Mouse (Mus musculus) embryonic facial prominence, embryonic 11.5 days (tissue): ENCODE measurements around the gene Mtx3. TPM values are rescaled to one million over a fixed set of nuclear protein-coding genes. Genes with fewer than 3 reads are reported as not detected.

Source experiments
- ATAC-seq: fragments of 200-750 bp; cut with Nextera tagmentation; replicated peaks from 2 replicates; pipeline ENCODE4 v1.8.0; 2017; ENCODE audit warnings: low read depth; ENCODE audit not compliant: insufficient number of reproducible peaks, low FRiP score, low TSS enrichment
- DNase-seq: peaks from one replicate; pipeline ENCODE4 v3.0.0-alpha.2; 2015; ENCODE audit warnings: low spot score
- H3K27ac ChIP-seq: fragments of 300-500 bp; sonication (generic); replicated peaks from 2 replicates; pipeline ENCODE4 v1.5.1; 2014; ENCODE audit warnings: mild to moderate bottlenecking, low read depth, low read length, control low read depth
- H3K27me3 ChIP-seq: fragments of 300-500 bp; sonication (generic); 2 replicates; pipeline ENCODE4 v1.6.1; 2014; ENCODE audit warnings: mild to moderate bottlenecking, low read length, moderate library complexity, mixed read lengths; ENCODE audit not compliant: control insufficient read depth, insufficient read depth
- H3K36me3 ChIP-seq: fragments of 300-500 bp; sonication (generic); replicated peaks from 2 replicates; pipeline ENCODE4 v1.6.1; 2014; ENCODE audit warnings: low read depth, mild to moderate bottlenecking, low read length, moderate library complexity, mixed read lengths; ENCODE audit not compliant: control insufficient read depth, insufficient read depth
- H3K4me1 ChIP-seq: fragments of 300-500 bp; sonication (generic); 2 replicates; pipeline ENCODE4 v1.6.1; 2014; ENCODE audit warnings: low read length, mixed read lengths; ENCODE audit not compliant: control insufficient read depth, insufficient read depth
- H3K4me2 ChIP-seq: fragments of 300-500 bp; sonication (generic); 2 replicates; pipeline ENCODE4 v1.6.1; 2014; ENCODE audit warnings: low read depth, mild to moderate bottlenecking, control low read depth, low read length, moderate library complexity
- H3K4me3 ChIP-seq: fragments of 300-500 bp; sonication (generic); 2 replicates; pipeline ENCODE4 v1.5.1; 2014; ENCODE audit warnings: low read depth, low read length, control low read depth
- H3K9ac ChIP-seq: fragments of 300-500 bp; sonication (generic); replicated peaks from 2 replicates; pipeline ENCODE4 v1.6.1; 2014; ENCODE audit warnings: mild to moderate bottlenecking, control low read depth, low read length
- H3K9me3 ChIP-seq: fragments of 300-500 bp; sonication (generic); replicated peaks from 2 replicates; pipeline ENCODE4 v1.6.1; 2016; ENCODE audit warnings: mild to moderate bottlenecking, low read length, inconsistent platforms, mixed read lengths; ENCODE audit not compliant: control insufficient read depth
- WGBS: fragments of 180-500 bp; shearing (Covaris S2); extraction: QIAGEN DNeasy Blood & Tissue Kit; methylation state at CpG from one replicate; pipeline ENCODE4 v1.1.7; 2014; 5-methylcytosine and 5-hydroxymethylcytosine counted together
- polyA plus RNA-seq: library from polyadenylated mRNA; unstranded; fragments of >200 nt; fragmentation: Nextera tagmentation; extraction: Ambion mirVana; gene quantifications from 2 replicates; pipeline ENCODE4 v1.2.1, GENCODE M21; 2014

Gene Mtx3
- polyA plus RNA-seq, 1 experiment from 2014 or later = 5.6 TPM

DNA sequence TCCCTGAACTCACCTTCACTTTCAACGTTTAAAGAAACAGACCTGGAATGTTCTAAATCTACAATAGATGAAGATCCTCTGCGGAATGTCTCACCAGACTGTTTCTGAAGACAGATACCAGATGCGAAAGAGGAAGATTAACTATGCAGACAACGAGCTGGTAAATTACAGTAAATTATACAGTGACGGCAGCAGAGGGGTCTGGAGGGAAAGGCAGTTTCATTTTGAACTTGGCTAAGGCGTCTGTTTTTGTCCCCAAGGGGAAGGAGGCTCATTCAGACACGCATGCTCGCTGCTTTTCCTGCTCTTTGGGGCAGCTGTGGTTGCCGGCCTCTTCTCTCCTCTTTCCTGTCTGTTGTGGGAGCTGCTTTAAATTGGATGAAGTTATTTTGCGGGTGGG lies 15.7 kb upstream of the Mtx3 start:
- no peaks in the 10 kb centered on the region for H3K4me1 ChIP-seq
- H3K9ac ChIP-seq = no peak overlapping the region
- no peak overlapping the region for H3K4me2 ChIP-seq
- peak; percentile 1 for DNase-seq
- H3K36me3 ChIP-seq = no peaks in the 10 kb centered on the region
- 55% methylated on average over 10 of the region's 10 CpGs for WGBS
- H3K27ac ChIP-seq = no peak overlapping the region
- no peaks in the 10 kb centered on the region for H3K9me3 ChIP-seq
- H3K27me3 ChIP-seq = no peaks in the 10 kb centered on the region
- H3K4me3 ChIP-seq = no peak overlapping the region
- ATAC-seq = no peak

DNA sequence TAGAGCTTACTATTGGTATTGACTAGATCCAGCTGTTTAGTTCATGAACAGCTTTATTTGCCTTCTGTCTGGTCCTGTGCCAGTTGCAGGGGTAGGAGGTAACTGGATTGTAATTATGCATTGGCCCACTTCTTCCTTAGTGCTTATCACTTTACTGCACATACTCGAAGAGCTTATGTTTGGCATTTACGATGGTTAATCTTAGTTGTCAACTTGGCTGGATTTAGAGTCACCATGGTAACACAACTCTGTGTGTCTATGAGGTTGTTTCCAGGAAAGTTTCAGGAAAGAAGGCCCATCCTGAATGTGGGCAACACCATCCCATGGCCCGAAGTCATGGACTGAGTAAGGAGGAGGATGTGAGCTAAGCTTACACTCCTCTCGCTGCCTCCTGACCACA lies 11.4 kb upstream of the Mtx3 start:
- no peak overlapping the region for H3K4me3 ChIP-seq
- no peaks in the 10 kb centered on the region for H3K36me3 ChIP-seq
- H3K4me1 ChIP-seq = no peaks in the 10 kb centered on the region
- 90% methylated on average over 4 of the region's 4 CpGs for WGBS
- no peak overlapping the region for H3K27ac ChIP-seq
- H3K27me3 ChIP-seq = no peaks in the 10 kb centered on the region
- H3K9me3 ChIP-seq = no peaks in the 10 kb centered on the region
- ATAC-seq (no peak), DNase-seq (no peak)
- H3K9ac ChIP-seq = no peak overlapping the region
- no peak overlapping the region for H3K4me2 ChIP-seq

- no peak for ATAC-seq
- no peak for DNase-seq
- Histone ChIP-seq H3K4me2 (no peak overlapping the region), H3K4me1 (no peaks in the 10 kb centered on the region), H3K9me3 (no peaks in the 10 kb centered on the region), H3K27ac (no peak overlapping the region), H3K27me3 (no peaks in the 10 kb centered on the region), H3K9ac (no peak overlapping the region), H3K4me3 (no peak overlapping the region), H3K36me3 (no peaks in the 10 kb centered on the region)
- 93% methylated on average over 4 of the region's 4 CpGs for WGBS
Observed at GRCm38 (mm10) chr13:92846438-92846837, 1.9 kb downstream of the Mtx3 start.

DNA sequence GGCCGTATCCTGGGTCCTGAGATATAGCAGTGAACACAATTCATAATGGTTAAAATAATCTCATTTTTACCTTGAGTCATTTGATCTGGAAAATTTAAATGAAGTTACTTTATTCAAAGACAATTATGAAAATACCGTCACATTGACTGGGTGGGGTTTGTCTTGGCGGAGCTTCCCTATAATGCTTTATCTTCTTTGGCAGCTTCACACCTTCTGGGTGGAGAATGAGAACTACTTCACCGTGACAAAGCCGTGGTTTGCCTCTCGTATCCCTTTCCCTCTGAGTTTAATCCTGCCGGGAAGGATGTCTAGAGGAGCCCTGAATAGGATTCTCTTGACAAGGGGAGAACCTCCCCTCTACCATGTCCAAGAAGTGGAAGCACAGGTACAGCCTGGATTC lies 2.8 kb downstream of the Mtx3 start:
- Histone ChIP-seq H3K9ac (no peak overlapping the region), H3K4me3 (no peak overlapping the region), H3K4me1 (no peaks in the 10 kb centered on the region), H3K27ac (no peak overlapping the region), H3K27me3 (no peaks in the 10 kb centered on the region), H3K9me3 (no peaks in the 10 kb centered on the region), H3K36me3 (no peaks in the 10 kb centered on the region), H3K4me2 (no peak overlapping the region)
- no peak for DNase-seq
- WGBS = 93% methylated on average over 7 of the region's 7 CpGs
- no peak for ATAC-seq

DNA sequence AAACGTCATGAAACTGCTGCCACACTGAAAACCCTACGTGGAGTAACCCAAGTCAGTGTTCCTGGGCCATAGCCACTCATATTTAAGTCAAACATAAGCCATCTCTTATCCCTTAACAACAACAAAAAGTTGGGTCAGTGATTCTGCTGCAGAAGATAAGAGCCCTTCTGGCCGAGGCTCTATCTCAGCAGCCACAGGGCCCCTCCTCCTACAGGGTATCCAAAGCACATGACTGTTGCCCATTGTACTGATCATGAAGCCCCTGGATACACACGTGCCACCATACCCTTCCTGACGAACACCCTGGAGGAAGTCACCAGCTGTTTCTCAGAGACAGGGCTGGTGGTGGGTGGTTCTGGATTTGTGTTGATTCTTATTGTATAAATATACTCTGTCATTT lies 3.4 kb downstream of the Mtx3 start:
- Histone ChIP-seq H3K4me3 (no peak overlapping the region), H3K9ac (no peak overlapping the region), H3K27ac (no peak overlapping the region), H3K4me2 (no peak overlapping the region), H3K9me3 (no peaks in the 10 kb centered on the region), H3K4me1 (no peaks in the 10 kb centered on the region), H3K36me3 (no peaks in the 10 kb centered on the region), H3K27me3 (no peaks in the 10 kb centered on the region)
- WGBS = 84% methylated on average over 5 of the region's 5 CpGs
- DNase-seq (no peak), ATAC-seq (no peak)

- Histone ChIP-seq H3K9me3 (no peaks in the 10 kb centered on the region), H3K27me3 (no peaks in the 10 kb centered on the region), H3K9ac (no peak overlapping the region), H3K4me1 (no peaks in the 10 kb centered on the region), H3K4me2 (no peak overlapping the region), H3K36me3 (no peaks in the 10 kb centered on the region), H3K27ac (no peak overlapping the region), H3K4me3 (no peak overlapping the region)
- DNase-seq (peak; percentile 13), ATAC-seq (no peak)
- WGBS = 79% methylated on average over 4 of the region's 4 CpGs
Observed at GRCm38 (mm10) chr13:92855901-92856300, 11.3 kb downstream of the Mtx3 start.

DNA sequence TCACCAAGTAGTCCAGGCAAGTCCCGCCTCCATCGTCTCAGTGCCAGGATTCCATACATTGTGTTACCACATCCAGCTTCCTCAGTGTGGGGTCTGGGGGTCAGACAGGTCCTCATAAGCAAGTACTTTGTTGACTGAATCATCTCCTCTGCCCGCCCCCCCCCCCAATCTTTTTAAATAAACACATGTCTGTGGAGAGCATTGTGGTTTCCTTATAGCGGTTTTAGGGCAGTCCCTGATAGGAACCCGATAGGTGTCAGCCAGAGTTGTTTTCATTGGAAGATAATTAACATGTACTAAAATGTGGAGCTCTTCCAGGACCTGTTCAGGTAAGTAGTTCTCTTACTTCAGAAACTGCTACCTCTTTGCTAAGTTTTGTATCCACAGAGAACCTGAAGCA lies 14.2 kb downstream of the Mtx3 start:
- Histone ChIP-seq H3K9me3 (no peaks in the 10 kb centered on the region), H3K27me3 (no peaks in the 10 kb centered on the region), H3K4me1 (no peaks in the 10 kb centered on the region), H3K27ac (no peak overlapping the region), H3K36me3 (no peaks in the 10 kb centered on the region), H3K4me3 (no peak overlapping the region), H3K4me2 (no peak overlapping the region), H3K9ac (no peak overlapping the region)
- no peak for ATAC-seq
- 82% methylated on average over 5 of the region's 5 CpGs for WGBS
- DNase-seq = no peak

- H3K9ac ChIP-seq = no peak overlapping the region
- 86% methylated on average over 4 of the region's 4 CpGs for WGBS
- no peak overlapping the region for H3K4me3 ChIP-seq
- H3K27me3 ChIP-seq = no peaks in the 10 kb centered on the region
- ATAC-seq (no peak), DNase-seq (no peak)
- no peaks in the 10 kb centered on the region for H3K4me1 ChIP-seq
- no peaks in the 10 kb centered on the region for H3K9me3 ChIP-seq
- H3K4me2 ChIP-seq = no peak overlapping the region
- H3K27ac ChIP-seq = no peak overlapping the region
- no peaks in the 10 kb centered on the region for H3K36me3 ChIP-seq
Observed at GRCm38 (mm10) chr13:92859959-92860358, 15.4 kb downstream of the Mtx3 start.
